Mouse (Mus musculus) urinary bladder, postnatal 4 days (tissue): ENCODE results near the gene Mrpl38.
"Not testable (repeated sequence)": the region's sequence is repeated elsewhere in the genome, so short reads cannot be mapped to it uniquely, and the experiment has no call there.

ENCODE experiments used
- DNase-seq, 2 experiments: peaks; one replicate each; pipeline ENCODE4 v3.0.0; 2021 to 2022; ENCODE audit warnings: low spot score in 2 of 2

Mrpl38 gene

DNA sequence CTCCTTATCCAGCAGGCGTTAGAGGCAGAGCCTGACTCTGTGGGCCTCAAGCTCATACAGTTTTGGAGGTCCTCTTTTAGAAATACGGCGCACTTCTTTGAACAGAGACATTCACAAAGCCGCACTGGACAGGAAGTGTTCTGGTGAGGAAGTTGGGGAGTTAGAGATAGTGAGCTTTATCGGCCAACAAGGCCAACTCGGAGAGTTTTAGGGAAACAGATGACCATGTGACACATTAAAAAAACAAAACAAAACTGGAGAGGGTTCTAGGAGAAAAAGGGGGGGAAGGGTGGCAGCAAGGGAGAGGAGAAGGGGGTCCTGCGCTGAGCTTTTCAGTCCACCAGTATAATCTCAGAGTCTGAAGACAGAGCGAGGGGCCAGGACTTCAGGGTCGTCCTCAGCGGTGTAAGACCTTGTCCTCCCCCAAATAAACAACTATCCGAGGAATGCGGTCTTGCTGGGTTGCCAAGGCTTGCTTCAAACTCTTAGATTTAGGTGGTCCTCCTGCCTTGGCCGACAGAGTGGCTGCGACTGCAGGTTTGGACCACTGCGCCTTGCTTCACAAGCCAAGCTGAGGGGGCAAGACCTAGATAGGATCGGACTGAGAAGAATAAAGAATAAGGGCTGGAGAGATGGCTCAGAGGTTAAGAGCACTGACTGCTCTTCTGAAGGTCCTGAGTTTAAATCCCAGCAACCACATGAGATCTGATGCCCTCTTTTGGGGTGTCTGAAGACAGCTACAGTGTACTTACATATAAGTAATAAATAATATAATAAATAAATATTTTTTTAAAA, 44.7 kb downstream of the Mrpl38 start:
- no peak for DNase-seq

GRCm38 (mm10) chr11:116092959-116093358, 45.7 kb downstream of the Mrpl38 start:
- not testable (repeated sequence) for DNase-seq

- no peak for DNase-seq
These were observed 47.1 kb downstream of the Mrpl38 start for GRCm38 (mm10) chr11:116091591-116091990.

DNA sequence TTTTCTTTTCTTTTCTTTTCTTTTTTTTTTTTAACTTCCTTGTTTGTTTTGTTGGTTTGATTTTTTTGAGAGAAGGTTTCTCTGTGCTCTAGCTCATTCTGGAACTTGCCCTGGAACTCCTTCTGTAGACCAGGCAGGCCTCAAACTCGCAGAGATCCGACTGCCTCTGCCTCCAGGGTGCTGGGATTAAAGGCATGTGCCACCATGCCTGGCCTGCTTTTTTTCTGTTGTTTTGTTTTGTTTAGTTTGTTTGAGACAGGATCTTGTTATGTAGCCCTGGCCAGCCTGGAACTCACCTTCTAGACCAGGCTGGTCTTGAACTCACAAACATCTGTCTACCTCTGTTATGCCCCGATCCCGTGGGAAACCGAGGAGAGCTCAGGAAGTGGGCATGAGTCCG, 49.1 kb downstream of the Mrpl38 start:
- DNase-seq = no peak

DNA sequence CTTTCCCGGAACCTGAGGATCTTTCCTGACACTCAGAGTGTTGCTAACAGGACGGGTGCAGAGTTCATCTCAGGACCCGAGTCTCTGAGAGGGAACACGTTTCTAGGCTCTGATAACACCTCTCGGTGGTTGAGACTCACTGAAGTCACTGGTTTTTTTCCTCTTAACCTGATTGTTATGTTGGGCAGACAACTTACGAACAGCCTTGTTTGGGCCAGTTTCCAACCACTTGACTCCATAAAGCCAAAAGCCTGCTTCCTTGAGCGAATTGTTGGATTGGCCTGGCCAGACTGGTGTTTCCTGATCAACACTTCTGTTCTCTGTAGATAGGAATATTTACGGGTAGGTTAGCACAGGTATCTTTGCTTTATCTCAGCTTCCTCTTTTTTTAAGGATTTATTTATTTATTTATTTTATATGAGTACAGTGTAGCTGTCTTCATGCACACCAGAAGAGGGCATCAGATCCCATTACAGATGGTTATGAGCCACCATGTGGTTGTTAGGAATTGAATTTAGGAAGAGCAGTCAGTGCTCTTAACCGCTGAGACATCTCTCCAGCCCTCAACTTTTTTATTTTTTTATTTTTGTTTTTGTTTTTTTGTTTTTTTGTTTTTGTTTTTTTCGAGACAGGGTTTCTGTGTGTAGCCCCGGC, 49.8 kb downstream of the Mrpl38 start:
- DNase-seq = no peak

DNA sequence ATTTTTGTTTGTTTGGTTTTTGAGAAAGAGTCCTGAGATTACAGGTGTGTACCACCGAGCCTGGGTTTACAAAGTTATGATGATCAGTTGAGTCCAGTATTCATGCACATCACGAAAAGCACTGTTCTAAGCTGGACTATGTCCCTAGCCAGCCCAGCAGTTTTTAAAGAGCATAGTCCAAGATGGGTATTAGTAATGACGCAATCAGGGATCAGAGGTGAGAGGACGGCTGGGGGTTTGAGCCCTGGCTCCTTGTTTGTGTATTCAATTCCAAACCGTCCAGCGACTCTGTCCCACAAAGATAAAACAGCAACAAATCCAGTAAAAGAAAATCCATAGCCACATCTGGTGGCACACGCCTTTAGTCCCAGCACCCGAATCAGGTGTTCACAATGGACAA, 50.5 kb downstream of the Mrpl38 start:
- no peak for DNase-seq

DNA sequence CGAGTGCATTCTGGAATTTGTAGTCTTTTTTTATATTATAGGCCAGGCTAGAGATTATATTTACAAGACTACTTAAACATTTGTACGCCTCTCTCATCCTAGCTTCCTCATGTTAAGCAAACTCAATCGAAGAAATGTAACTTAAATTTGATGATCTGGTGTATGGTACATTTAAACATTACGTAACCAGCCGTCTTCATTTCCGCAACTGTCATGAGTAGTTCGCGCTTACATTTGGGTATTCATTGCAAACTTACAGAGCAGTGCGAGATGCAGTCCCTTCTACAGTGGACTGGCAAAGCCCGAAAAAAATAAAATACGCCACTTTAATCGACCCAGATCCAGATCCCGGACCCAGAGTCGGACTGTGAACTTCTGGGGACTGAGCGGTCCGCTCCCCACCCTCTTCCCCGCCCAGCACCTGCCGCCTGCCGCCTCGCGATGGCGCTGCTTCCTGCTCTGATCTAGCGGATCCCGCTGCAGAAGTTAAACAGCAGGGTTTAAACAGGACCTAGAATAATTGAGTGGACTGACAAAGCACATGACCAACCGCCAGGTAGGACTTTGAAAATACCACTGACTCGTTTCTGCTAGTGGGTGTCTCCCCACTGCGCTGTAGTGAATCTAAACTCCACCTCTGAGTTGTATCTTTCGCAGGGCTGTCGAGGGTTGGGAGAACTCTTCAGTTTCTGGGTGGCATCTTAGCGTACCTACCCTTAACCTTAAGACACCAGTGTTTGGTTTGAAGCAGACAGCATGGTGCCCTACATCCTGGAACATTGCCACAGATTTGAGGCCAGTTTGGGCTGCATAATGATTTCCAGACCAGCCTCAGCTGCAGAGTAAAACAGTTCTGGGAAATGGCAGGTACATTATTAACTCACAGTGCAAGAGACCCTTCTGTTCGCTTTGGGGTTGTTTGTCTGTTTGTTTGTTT, 51.2 kb downstream of the Mrpl38 start:
- DNase-seq = peak; percentile 81 to 89

GRCm38 (mm10) chr11:116086258-116087193, 52.1 kb downstream of the Mrpl38 start, which contains the start of gene Wbp2:
Gene Wbp2 (minus strand): TSS chr11:116086995.
- DNase-seq = peak; percentile 97

DNA sequence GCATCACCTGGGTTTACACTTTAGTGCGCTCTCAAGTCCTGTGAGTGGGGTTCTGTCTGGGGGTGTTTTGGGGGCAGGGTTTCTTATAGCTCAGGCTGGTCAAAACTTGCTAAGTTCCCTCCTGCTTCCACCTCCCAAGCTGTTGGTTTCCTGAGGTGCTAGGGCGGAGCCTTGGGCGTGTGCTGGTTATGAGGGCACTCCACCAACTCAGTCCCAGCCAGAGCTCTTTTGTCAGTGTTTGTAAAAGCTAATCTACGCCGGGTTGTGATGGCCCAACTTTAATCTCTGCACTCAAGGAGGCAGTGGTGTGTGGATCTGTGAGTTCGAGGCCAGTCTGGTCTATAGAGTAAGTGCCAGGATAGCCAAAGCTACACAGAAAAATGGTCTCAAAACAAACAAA, 54.5 kb downstream of the Mrpl38 start:
- DNase-seq = no peak

GRCm38 (mm10) chr11:116083096-116083672, 55.5 kb downstream of the Mrpl38 start:
- DNase-seq = no peak
